In the genomic region with DNA sequence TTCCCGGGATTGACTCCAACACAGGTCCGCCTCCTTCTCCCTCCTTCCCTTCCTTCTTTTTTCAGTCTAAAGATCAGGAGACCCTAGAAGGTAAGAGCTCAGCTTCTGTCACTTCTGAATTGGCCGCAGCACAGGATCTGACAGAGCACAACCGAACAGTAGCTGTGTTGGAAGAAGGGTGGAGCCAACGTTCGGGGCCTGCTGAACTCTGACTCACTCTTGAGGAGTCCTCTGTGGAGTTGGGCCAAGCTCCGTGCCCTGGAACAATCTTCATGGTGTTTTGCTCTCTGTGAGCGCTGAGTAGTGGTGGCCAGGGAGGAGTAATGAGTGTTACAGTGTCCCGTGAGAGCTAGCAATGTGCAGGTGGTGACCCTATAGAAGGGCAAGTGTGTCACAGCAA, we compare ENCODE assay signal across 16 mouse cellular contexts. TPM values are rescaled to one million over a fixed set of nuclear protein-coding genes. Genes with fewer than 3 reads are reported as not detected.
A peak's percentile ranks its signal among the peaks of the same experiment; 100 is the strongest.
DNase-seq lines count a peak whose midpoint lies in the region; ATAC-seq and TF ChIP-seq lines count a peak whose summit lies in the region.
"Had no signal": no experiment of that assay in that cellular context is flagged by ENCODE, and none has a peak within 500 bp of the region (broad histone marks: within the 10 kb centered on the region; RNA-seq: fewer than 3 reads in every experiment).

No protein-coding gene starts in this region.

- DNase-seq in lung, postnatal 36 days = peak; percentile 16
- DNase-seq in lung, postnatal 14 days = no peak
- DNase-seq in MEL (ENCODE audit: low read depth, low spot score) = peak; percentile 74
- peak; percentile 85 for DNase-seq in adrenal gland, adult 2 months
- peak; percentile 68 for DNase-seq in gastrocnemius, postnatal 14 days
- DNase-seq in testis, postnatal 10 days (ENCODE audit: low spot score) = no peak
- DNase-seq: cerebellum, adult 18-20 months; forebrain, postnatal 0 days; heart, adult 11 months; liver; lung, adult 2 months had no signal

- no peak overlapping the region for H3K9ac ChIP-seq in MEL (ENCODE audit: control insufficient read depth, low read depth, low read length, poor library complexity, severe bottlenecking)
- no peak overlapping the region for H3K9ac ChIP-seq in intestine, embryonic 15.5 days
- H3K9ac ChIP-seq: forebrain, postnatal 0 days had no signal

- TF ChIP-seq CTCF in MEL (IDR thresholded peaks at IDR 0.05 in 2 of 3, conservative IDR thresholded peaks at IDR 0.05 in 1 of 3; ENCODE audit: control insufficient read depth in 1 of 3, insufficient read depth in 1 of 3, low read depth in 2 of 3, low read length in 3 of 3, poor library complexity in 1 of 3, severe bottlenecking in 1 of 3) = no peak

- 55% methylated on average over 9 of the region's 9 CpGs for WGBS in intestine, embryonic 15.5 days

- no peak for TF ChIP-seq EP300 in MEL (IDR thresholded peaks at IDR 0.05; ENCODE audit: low read depth in 1 of 2, low read length in 2 of 2)

- TF ChIP-seq RAD21 in MEL (IDR thresholded peaks at IDR 0.05; ENCODE audit: low read depth, low read length) = no peak

- H3K79me2 ChIP-seq in MEL (ENCODE audit: control insufficient read depth, insufficient read depth, low read length, poor library complexity) = no peaks in the 10 kb centered on the region

- no peak for ATAC-seq in intestine, embryonic 15.5 days
- ATAC-seq: forebrain, postnatal 0 days; hindbrain, postnatal 0 days had no signal

- no peaks in the 10 kb centered on the region; a peak in 1 of 4 replicates for H3K27me3 ChIP-seq in MEL (ENCODE audit: control insufficient read depth in 1 of 2, insufficient read depth in 2 of 2, low read length in 2 of 2)
- H3K27me3 ChIP-seq in intestine, embryonic 15.5 days (replicated peaks) = peaks cover 19% of the 10 kb centered on the region

- H3K4me3 ChIP-seq in MEL (ENCODE audit: control insufficient read depth in 1 of 2, insufficient read depth in 1 of 2, low read depth in 2 of 2, low read length in 2 of 2) = no peak overlapping the region
- no peak overlapping the region for H3K4me3 ChIP-seq in intestine, embryonic 15.5 days (replicated peaks)
- H3K4me3 ChIP-seq: erythroblast, embryonic 14.5 days; megakaryocyte, embryonic 14.5 days had no signal

- no peak for TF ChIP-seq POLR2A in MEL (IDR thresholded peaks at IDR 0.05; ENCODE audit: control insufficient read depth in 1 of 2, insufficient read depth in 1 of 2, low read depth in 1 of 2, low read length in 2 of 2, poor library complexity in 1 of 2)

- H3K4me1 ChIP-seq in MEL (ENCODE audit: control insufficient read depth in 1 of 2, insufficient read depth in 2 of 2, low read length in 2 of 2) = peaks cover 0 to 23% of the 10 kb centered on the region in 2 experiments; a peak in 2 of 4 replicates
- H3K4me1 ChIP-seq in intestine, embryonic 15.5 days (replicated peaks) = 0 out of 2 replicates have a peak, but pooled peaks cover 4% of the 10 kb centered on the region
- H3K4me1 ChIP-seq: megakaryocyte, embryonic 14.5 days had no signal

- intact Hi-C loops in gastrocnemius, postnatal 14 days (cut with DNase I; ENCODE audit: low total_unique reads) = loop anchor here (2.0 to 5.0 kb wide), 2 partner anchors 74 to 116 kb away; no protein-coding TSS in a partner anchor

- H3K27ac ChIP-seq in MEL (ENCODE audit: control insufficient read depth, low read depth, low read length) = no peak overlapping the region
- H3K27ac ChIP-seq in intestine, embryonic 15.5 days = no peak overlapping the region
- H3K27ac ChIP-seq: hindbrain, postnatal 0 days; kidney, postnatal 0 days had no signal

- H3K36me3 ChIP-seq in MEL (ENCODE audit: control insufficient read depth in 1 of 2, insufficient read depth in 2 of 2, low read length in 2 of 2) = no peaks in the 10 kb centered on the region
- no peaks in the 10 kb centered on the region for H3K36me3 ChIP-seq in intestine, embryonic 15.5 days

- no peaks in the 10 kb centered on the region for H3K9me3 ChIP-seq in MEL (replicated peaks; ENCODE audit: insufficient read depth, low read length)
- no peaks in the 10 kb centered on the region for H3K9me3 ChIP-seq in intestine, embryonic 15.5 days
- H3K9me3 ChIP-seq: megakaryocyte, embryonic 14.5 days had no signal

- H3K4me2 ChIP-seq in intestine, embryonic 15.5 days (replicated peaks) = no peak overlapping the region

TF ChIP-seq in MEL, 35 proteins besides CTCF, POLR2A, EP300 and RAD21:
- TF ChIP-seq KAT2A (conservative IDR thresholded peaks at IDR 0.05; ENCODE audit: low read depth, low read length) = no peak
- TF ChIP-seq MAFK (IDR thresholded peaks at IDR 0.05; ENCODE audit: borderline replicate concordance, low read depth, low read length) = no peak
- no peak for TF ChIP-seq HCFC1 (IDR thresholded peaks at IDR 0.05; ENCODE audit: low read depth, low read length)
- no peak for TF ChIP-seq CHD1 (IDR thresholded peaks at IDR 0.05; ENCODE audit: low read depth, low read length)

RNA-seq across cellular contexts. Expression of a gene that starts 15.8 kb away (rescaled TPM):
- 784 and 788 TPM in 2 replicates for total RNA-seq in MEL (2012; rRNA removed)
- 100 to 1,000 TPM in 1 of 2 experiments, not detected in 1; 302 TPM for polyA plus RNA-seq in MEL (2012; ENCODE audit: insufficient read depth in 1 of 2, insufficient read length in 2 of 2, low read depth in 1 of 2, low replicate concordance in 2 of 2, missing spikeins in 1 of 2)
- total RNA-seq in adrenal gland, adult 2 months (2021) = 100 to 1,000 TPM; 204 to 395 TPM
- polyA plus RNA-seq in adrenal gland, adult 2 months (2012; rRNA removed) = 125 and 220 TPM in 2 replicates
- total RNA-seq in gastrocnemius, postnatal 14 days (2021) = 100 to 1,000 TPM; 149 to 153 TPM
- polyA plus RNA-seq in intestine, embryonic 15.5 days (2015; fragmentation: Nextera tagmentation; extraction: Ambion mirVana) = 305 and 328 TPM in 2 replicates

Comparison
In these comparisons a context has a peak if more than half of its experiments do, and no peak if none do; other contexts are left out.
1. DNase-seq: peak in lung, postnatal 36 days (single experiment), MEL (single experiment), adrenal gland, adult 2 months (single experiment) and gastrocnemius, postnatal 14 days (single experiment); none in lung, postnatal 14 days (single experiment) and testis, postnatal 10 days (single experiment).